Mouse (Mus musculus) MEL (cell line): ENCODE measurements around the gene Ino80b. TPM values are rescaled to one million over a fixed set of nuclear protein-coding genes. Genes with fewer than 3 reads are reported as not detected.

Source experiments
- DNase-seq: peaks from one replicate; pipeline ENCODE4 v3.0.0; 2011; ENCODE audit warnings: low read depth, low spot score
- H3K27ac ChIP-seq: 2 replicates; pipeline ENCODE4 v1.5.1; 2012; ENCODE audit warnings: low read depth, mild to moderate bottlenecking, control low read depth, low read length, moderate library complexity; ENCODE audit not compliant: control insufficient read depth
- H3K27me3 ChIP-seq, 2 experiments: fragments of 150-350 bp in 1 of 2; sonication (generic) in 1 of 2; 2 replicates each; pipeline ENCODE4 v1.6.1; 2012; ENCODE audit warnings: low read length in 2 of 2, mild to moderate bottlenecking in 2 of 2, improper control_type of control experiment in 1 of 2, moderate library complexity in 1 of 2; ENCODE audit not compliant: insufficient read depth in 2 of 2, control insufficient read depth in 1 of 2
- H3K36me3 ChIP-seq, 2 experiments: 2 replicates each; pipeline ENCODE4 v1.6.1; 2012 to 2014; ENCODE audit warnings: low read length in 2 of 2, improper control_type of control experiment in 1 of 2, inconsistent platforms in 1 of 2, mild to moderate bottlenecking in 1 of 2; ENCODE audit not compliant: insufficient read depth in 2 of 2, control insufficient read depth in 1 of 2
- H3K4me1 ChIP-seq, 2 experiments: fragments of 150-350 bp in 1 of 2; sonication (generic) in 1 of 2; 2 replicates each; pipeline ENCODE4 v1.6.1; 2012; ENCODE audit warnings: low read length in 2 of 2, improper control_type of control experiment in 1 of 2, mild to moderate bottlenecking in 1 of 2; ENCODE audit not compliant: insufficient read depth in 2 of 2, control insufficient read depth in 1 of 2
- H3K4me3 ChIP-seq, 2 experiments: fragments of 150-350 bp in 1 of 2; sonication (generic) in 1 of 2; 2 replicates each; pipeline ENCODE4 v1.5.1; 2012; ENCODE audit warnings: low read depth in 2 of 2, low read length in 2 of 2, mild to moderate bottlenecking in 2 of 2, moderate library complexity in 2 of 2, control low read depth in 1 of 2, improper control_type of control experiment in 1 of 2; ENCODE audit not compliant: control insufficient read depth in 1 of 2, insufficient read depth in 1 of 2
- H3K79me2 ChIP-seq: 2 replicates; pipeline ENCODE4 v1.6.1; 2012; ENCODE audit warnings: mild to moderate bottlenecking, low read length, moderate library complexity; ENCODE audit not compliant: control insufficient read depth, poor library complexity, insufficient read depth
- H3K9ac ChIP-seq: 2 replicates; pipeline ENCODE4 v1.6.1; 2012; ENCODE audit warnings: low read depth, mild to moderate bottlenecking, control low read depth, low read length, moderate library complexity; ENCODE audit not compliant: control insufficient read depth, poor library complexity, severe bottlenecking
- H3K9me3 ChIP-seq: fragments of 150-350 bp; sonication (generic); replicated peaks from 2 replicates; pipeline ENCODE4 v1.6.1; 2012; ENCODE audit warnings: mild to moderate bottlenecking, low read length, improper control_type of control experiment, moderate library complexity; ENCODE audit not compliant: insufficient read depth
- BHLHE40 ChIP-seq: IDR thresholded peaks from 2 replicates; pipeline ENCODE4 v1.6.1; 2012; ENCODE audit warnings: low read depth, mild to moderate bottlenecking, inconsistent platforms, low read length, improper control_type of control experiment, borderline replicate concordance
- CHD1 ChIP-seq: IDR thresholded peaks from 2 replicates; pipeline ENCODE4 v1.6.1; 2012; ENCODE audit warnings: low read depth, mild to moderate bottlenecking, inconsistent platforms, low read length, improper control_type of control experiment
- CHD2 ChIP-seq: IDR thresholded peaks from 2 replicates; pipeline ENCODE4 v1.6.1; 2011; ENCODE audit warnings: low read length, improper control_type of control experiment
- ELF1 ChIP-seq: IDR thresholded peaks from 2 replicates; pipeline ENCODE4 v1.6.1; 2014; ENCODE audit warnings: low read depth, mild to moderate bottlenecking, inconsistent platforms, low read length, improper control_type of control experiment, moderate library complexity
- EP300 ChIP-seq, 2 experiments: IDR thresholded peaks; 2 replicates each; pipeline ENCODE4 v1.6.1; 2011; ENCODE audit warnings: improper control_type of control experiment in 2 of 2, low read length in 2 of 2, low read depth in 1 of 2, mild to moderate bottlenecking in 1 of 2
- ETS1 ChIP-seq: IDR thresholded peaks from 2 replicates; pipeline ENCODE4 v1.6.1; 2012; ENCODE audit warnings: low read depth, mild to moderate bottlenecking, inconsistent platforms, low read length, improper control_type of control experiment, moderate library complexity
- GABPA ChIP-seq: IDR thresholded peaks from 2 replicates; pipeline ENCODE4 v1.6.1; 2012; ENCODE audit warnings: low read depth, mild to moderate bottlenecking, inconsistent platforms, low read length, improper control_type of control experiment, moderate library complexity
- GATA1 ChIP-seq: IDR thresholded peaks from 2 replicates; pipeline ENCODE4 v1.6.1; 2011; ENCODE audit warnings: low read depth, low read length, improper control_type of control experiment
- JUND ChIP-seq: IDR thresholded peaks from 2 replicates; pipeline ENCODE4 v1.6.1; 2011; ENCODE audit warnings: low read depth, mild to moderate bottlenecking, improper control_type of control experiment, low read length
- KAT2A ChIP-seq: conservative IDR thresholded peaks from 2 replicates; pipeline ENCODE4 v1.6.1; 2012; ENCODE audit warnings: low read depth, low read length, improper control_type of control experiment, inconsistent platforms
- MAX ChIP-seq: IDR thresholded peaks from 2 replicates; pipeline ENCODE4 v1.6.1; 2011; ENCODE audit warnings: low read length, improper control_type of control experiment
- MAZ ChIP-seq: IDR thresholded peaks from 2 replicates; pipeline ENCODE4 v1.6.1; 2012; ENCODE audit warnings: low read depth, mild to moderate bottlenecking, inconsistent platforms, low read length, improper control_type of control experiment
- MYC ChIP-seq: IDR thresholded peaks from 2 replicates; pipeline ENCODE4 v1.6.1; 2011; ENCODE audit warnings: low read depth, mild to moderate bottlenecking, low read length, improper control_type of control experiment, moderate library complexity
- NELFE ChIP-seq: IDR thresholded peaks from 2 replicates; pipeline ENCODE4 v1.6.1; 2011; ENCODE audit warnings: low read depth, low read length, improper control_type of control experiment
- POLR2AphosphoS5 ChIP-seq: IDR thresholded peaks from 2 replicates; pipeline ENCODE4 v1.6.1; 2012; ENCODE audit warnings: low read depth, borderline replicate concordance, mild to moderate bottlenecking, inconsistent platforms, low read length, moderate library complexity, mixed read lengths
- RCOR1 ChIP-seq: IDR thresholded peaks from 2 replicates; pipeline ENCODE4 v1.6.1; 2012; ENCODE audit warnings: low read depth, mild to moderate bottlenecking, inconsistent platforms, low read length, improper control_type of control experiment
- TCF12 ChIP-seq: IDR thresholded peaks from 2 replicates; pipeline ENCODE4 v1.6.1; 2014; ENCODE audit warnings: low read depth, mild to moderate bottlenecking, inconsistent platforms, low read length, improper control_type of control experiment, moderate library complexity
- UBTF ChIP-seq: IDR thresholded peaks from 2 replicates; pipeline ENCODE4 v1.6.1; 2012; ENCODE audit warnings: low read depth, mild to moderate bottlenecking, inconsistent platforms, low read length, improper control_type of control experiment, moderate library complexity, borderline replicate concordance; ENCODE audit not compliant: insufficient read depth
- polyA plus RNA-seq, 2 experiments: library from polyadenylated mRNA; stranded (reverse) in 1 of 2; unstranded in 1 of 2; fragments of >175 nt in 1 of 2; fragments of >200 nt in 1 of 2; gene quantifications; 2 replicates each; pipeline versions ENCODE4 v1.2.1 to v1.2.4; 2012; ENCODE audit warnings: low replicate concordance in 2 of 2, low read depth in 1 of 2; ENCODE audit not compliant: insufficient read length in 2 of 2, insufficient read depth in 1 of 2, missing spikeins in 1 of 2
- total RNA-seq: library from RNA; depleted of rRNA; stranded (reverse); fragments of 300-350 nt; gene quantifications from 2 replicates; pipeline ENCODE4 v1.2.3, GENCODE M21; 2012

Gene Ino80b
- total and polyA plus RNA-seq, 3 experiments: 30.6 to 40.9 TPM; not detected in 1

- TF ChIP-seq RCOR1 (no peak), MAX (no peak)
These were observed 349 bp downstream of the Ino80b start (continued) for GRCm38 (mm10) chr6:83124851-83125312.

GRCm38 (mm10) chr6:83122961-83123360 lies 2.3 kb downstream of the Ino80b start:
- TF ChIP-seq MYC: no peak
- TF ChIP-seq ELF1: no peak
- no peak for TF ChIP-seq MAZ
- TF ChIP-seq GATA1: no peak
- TF ChIP-seq ETS1: no peak
- no peak for TF ChIP-seq GABPA
- no peak for TF ChIP-seq UBTF
- TF ChIP-seq CHD2: no peak
- TF ChIP-seq BHLHE40: no peak
- TF ChIP-seq EP300 (IDR thresholded peaks at IDR 0.05; ENCODE audit: low read depth in 1 of 2, low read length in 2 of 2): no peak
- TF ChIP-seq POLR2AphosphoS5: no peak
- no peak for TF ChIP-seq KAT2A
- TF ChIP-seq JUND: no peak
- TF ChIP-seq NELFE: no peak
- no peak for TF ChIP-seq CHD1
- no peak for TF ChIP-seq TCF12
- H3K9me3 ChIP-seq: no peaks in the 10 kb centered on the region
- no peak for DNase-seq
- peaks cover 0 to 23% of the 10 kb centered on the region in 2 experiments; a peak in 2 of 4 replicates for H3K36me3 ChIP-seq
- H3K27ac ChIP-seq: no peak overlapping the region
- peaks cover 0 to 24% of the 10 kb centered on the region in 2 experiments; a peak in 3 of 4 replicates for H3K4me1 ChIP-seq
- no peak overlapping the region for H3K4me3 ChIP-seq
- no peaks in the 10 kb centered on the region for H3K27me3 ChIP-seq
- no peak overlapping the region for H3K9ac ChIP-seq
- H3K79me2 ChIP-seq: peaks cover 26% of the 10 kb centered on the region
